Mouse (Mus musculus) CH12.LX (cell line): Measurements from ENCODE around the gene Psma3. TPM values are rescaled to one million over a fixed set of nuclear protein-coding genes. Genes with fewer than 3 reads are reported as not detected.

Experiments
- DNase-seq: peaks from one replicate; pipeline ENCODE4 v3.0.0-alpha.2; 2013; ENCODE audit errors: extremely low read depth
- H3K27ac ChIP-seq: 2 replicates; pipeline ENCODE4 v1.5.1; 2012; ENCODE audit warnings: low read depth, mild to moderate bottlenecking, control low read depth, moderate library complexity; ENCODE audit not compliant: insufficient read depth
- H3K27me3 ChIP-seq: replicated peaks from 2 replicates; pipeline ENCODE3; 2012; ENCODE audit warnings: inconsistent platforms
- H3K36me3 ChIP-seq, 2 experiments: replicated peaks in 1 of 2; 2 replicates each; pipeline versions ENCODE3 to v1.6.1; 2012; ENCODE audit warnings: inconsistent platforms in 1 of 2, low read length in 1 of 2, mild to moderate bottlenecking in 1 of 2, mixed read lengths in 1 of 2, moderate library complexity in 1 of 2; ENCODE audit not compliant: control insufficient read depth in 1 of 2, insufficient read depth in 1 of 2
- H3K4me1 ChIP-seq, 2 experiments: 2 replicates each; pipeline ENCODE4 v1.6.1; 2012; ENCODE audit warnings: inconsistent platforms in 1 of 2, moderate library complexity in 1 of 2; ENCODE audit not compliant: insufficient read depth in 2 of 2, control insufficient read depth in 1 of 2
- H3K4me2 ChIP-seq: 2 replicates; pipeline ENCODE4 v1.6.1; 2012; ENCODE audit warnings: low read depth, mild to moderate bottlenecking, control low read depth; ENCODE audit not compliant: poor library complexity, insufficient read depth, severe bottlenecking
- H3K4me3 ChIP-seq, 3 experiments: fragments of 150-350 bp in 1 of 3; sonication (generic) in 1 of 3; replicated peaks in 1 of 3; 2 replicates each; pipeline versions ENCODE3 to v1.5.1; 2011 to 2012; ENCODE audit warnings: low read depth in 2 of 3, low read length in 2 of 3, mild to moderate bottlenecking in 2 of 3, moderate library complexity in 2 of 3, control low read depth in 1 of 3, improper control_type of control experiment in 1 of 3, inconsistent platforms in 1 of 3, mixed read lengths in 1 of 3; ENCODE audit not compliant: poor library complexity in 1 of 3
- H3K79me2 ChIP-seq: replicated peaks from 2 replicates; pipeline ENCODE4 v1.6.1; 2012; ENCODE audit warnings: mild to moderate bottlenecking, moderate library complexity; ENCODE audit not compliant: control insufficient read depth, poor library complexity, insufficient read depth, severe bottlenecking; ENCODE audit errors: extremely low read depth
- H3K9ac ChIP-seq: 2 replicates; pipeline ENCODE4 v1.6.1; 2012; ENCODE audit warnings: low read depth, mild to moderate bottlenecking, control low read depth, moderate library complexity; ENCODE audit not compliant: insufficient read depth
- H3K9me3 ChIP-seq: replicated peaks from 2 replicates; pipeline ENCODE3; 2012; ENCODE audit warnings: low read length, inconsistent platforms, mixed read lengths
- BHLHE40 ChIP-seq: IDR thresholded peaks from 2 replicates; pipeline ENCODE4 v1.6.1; 2011; ENCODE audit warnings: mild to moderate bottlenecking, low read depth, low read length, improper control_type of control experiment
- CHD2 ChIP-seq: IDR thresholded peaks from 2 replicates; pipeline ENCODE4 v1.6.1; 2011; ENCODE audit warnings: low read length, improper control_type of control experiment
- CTCF ChIP-seq, 2 experiments: IDR thresholded peaks in 1 of 2; conservative IDR thresholded peaks in 1 of 2; 2 replicates each; pipeline ENCODE4 v1.5.1; 2011 to 2012; ENCODE audit warnings: low read depth in 2 of 2, low read length in 2 of 2, improper control_type of control experiment in 1 of 2, inconsistent platforms in 1 of 2, mild to moderate bottlenecking in 1 of 2, moderate library complexity in 1 of 2
- E2F4 ChIP-seq: IDR thresholded peaks from 2 replicates; pipeline ENCODE4 v1.6.1; 2011; ENCODE audit warnings: low read depth, low read length, improper control_type of control experiment; ENCODE audit not compliant: insufficient replicate concordance
- EP300 ChIP-seq: IDR thresholded peaks from 2 replicates; pipeline ENCODE4 v1.6.1; 2011; ENCODE audit warnings: low read length, improper control_type of control experiment
- ETS1 ChIP-seq: conservative IDR thresholded peaks from 2 replicates; pipeline ENCODE4 v1.6.1; 2012; ENCODE audit warnings: low read depth, mild to moderate bottlenecking, inconsistent platforms, low read length, improper control_type of control experiment, moderate library complexity
- GABPA ChIP-seq: IDR thresholded peaks from 2 replicates; pipeline ENCODE4 v1.6.1; 2012; ENCODE audit warnings: low read depth, low read length, improper control_type of control experiment, inconsistent platforms; ENCODE audit not compliant: insufficient replicate concordance
- HCFC1 ChIP-seq: IDR thresholded peaks from 2 replicates; pipeline ENCODE4 v1.6.1; 2012; ENCODE audit warnings: low read depth, mild to moderate bottlenecking, inconsistent platforms, low read length, improper control_type of control experiment
- IRF4 ChIP-seq: IDR thresholded peaks from 2 replicates; pipeline ENCODE4 v1.6.1; 2014; ENCODE audit warnings: low read depth, mild to moderate bottlenecking, inconsistent platforms, low read length, improper control_type of control experiment
- JUN ChIP-seq: IDR thresholded peaks from 2 replicates; pipeline ENCODE4 v1.6.1; 2011; ENCODE audit warnings: low read depth, mild to moderate bottlenecking, low read length, improper control_type of control experiment, moderate library complexity; ENCODE audit not compliant: insufficient read depth
- KAT2A ChIP-seq: IDR thresholded peaks from 2 replicates; pipeline ENCODE4 v1.6.1; 2012; ENCODE audit warnings: low read length, improper control_type of control experiment, inconsistent platforms; ENCODE audit not compliant: insufficient replicate concordance
- MAFK ChIP-seq: IDR thresholded peaks from 2 replicates; pipeline ENCODE4 v1.6.1; 2011; ENCODE audit warnings: low read length, improper control_type of control experiment; ENCODE audit not compliant: insufficient replicate concordance
- MAX ChIP-seq: IDR thresholded peaks from 2 replicates; pipeline ENCODE4 v1.6.1; 2011; ENCODE audit warnings: low read length, improper control_type of control experiment
- MEF2A ChIP-seq: IDR thresholded peaks from 2 replicates; pipeline ENCODE4 v1.6.1; 2014; ENCODE audit warnings: low read depth, mild to moderate bottlenecking, inconsistent platforms, low read length, improper control_type of control experiment, borderline replicate concordance
- MXI1 ChIP-seq: IDR thresholded peaks from 2 replicates; pipeline ENCODE4 v1.6.1; 2011; ENCODE audit warnings: mild to moderate bottlenecking, low read depth, low read length, improper control_type of control experiment
- MYC ChIP-seq: IDR thresholded peaks from 2 replicates; pipeline ENCODE4 v1.6.1; 2011; ENCODE audit warnings: low read depth, mild to moderate bottlenecking, improper control_type of control experiment, low read length
- NELFE ChIP-seq: IDR thresholded peaks from 2 replicates; pipeline ENCODE4 v1.6.1; 2011; ENCODE audit warnings: low read depth, low read length, improper control_type of control experiment
- NRF1 ChIP-seq: IDR thresholded peaks from 2 replicates; pipeline ENCODE4 v1.6.1; 2014; ENCODE audit warnings: low read depth, mild to moderate bottlenecking, inconsistent platforms, low read length, improper control_type of control experiment, moderate library complexity
- POLR2A ChIP-seq: IDR thresholded peaks from 2 replicates; pipeline ENCODE4 v1.6.1; 2011; ENCODE audit warnings: low read depth, mild to moderate bottlenecking, improper control_type of control experiment, low read length
- RAD21 ChIP-seq: IDR thresholded peaks from 2 replicates; pipeline ENCODE4 v1.6.1; 2011; ENCODE audit warnings: low read depth, mild to moderate bottlenecking, low read length, improper control_type of control experiment, moderate library complexity
- RCOR1 ChIP-seq: conservative IDR thresholded peaks from 2 replicates; pipeline ENCODE4 v1.6.1; 2012; ENCODE audit warnings: low read depth, mild to moderate bottlenecking, inconsistent platforms, low read length, improper control_type of control experiment
- SIN3A ChIP-seq: IDR thresholded peaks from 2 replicates; pipeline ENCODE4 v1.6.1; 2012; ENCODE audit warnings: low read length, improper control_type of control experiment, inconsistent platforms
- SMC3 ChIP-seq: IDR thresholded peaks from 2 replicates; pipeline ENCODE4 v1.6.1; 2011; ENCODE audit warnings: low read depth, low read length, improper control_type of control experiment
- TBP ChIP-seq: conservative IDR thresholded peaks from 2 replicates; pipeline ENCODE4 v1.6.1; 2011; ENCODE audit warnings: low read depth, low read length, improper control_type of control experiment
- TCF12 ChIP-seq: IDR thresholded peaks from 2 replicates; pipeline ENCODE4 v1.6.1; 2014; ENCODE audit warnings: low read depth, mild to moderate bottlenecking, inconsistent platforms, low read length, improper control_type of control experiment
- UBTF ChIP-seq: IDR thresholded peaks from 2 replicates; pipeline ENCODE4 v1.6.1; 2012; ENCODE audit warnings: low read depth, mild to moderate bottlenecking, inconsistent platforms, low read length, improper control_type of control experiment, moderate library complexity
- USF1 ChIP-seq: IDR thresholded peaks from 2 replicates; pipeline ENCODE4 v1.6.1; 2014; ENCODE audit warnings: low read depth, mild to moderate bottlenecking, inconsistent platforms, low read length, improper control_type of control experiment
- ZKSCAN1 ChIP-seq: IDR thresholded peaks from 2 replicates; pipeline ENCODE4 v1.6.1; 2012; ENCODE audit warnings: low read depth, inconsistent platforms, low read length, improper control_type of control experiment, borderline replicate concordance
- ZMIZ1 ChIP-seq: IDR thresholded peaks from 2 replicates; pipeline ENCODE4 v1.6.1; 2012; ENCODE audit warnings: low read depth, mild to moderate bottlenecking, inconsistent platforms, low read length, improper control_type of control experiment
- ZNF384 ChIP-seq: IDR thresholded peaks from 2 replicates; pipeline ENCODE4 v1.6.1; 2012; ENCODE audit warnings: low read depth, low read length, improper control_type of control experiment, inconsistent platforms
- dilution Hi-C: fragments of 300-500 bp; cut with MboI; formaldehyde crosslinking; loops from 2 replicates; pipeline ENCODE4 v1.14.3; 2020; ENCODE audit warnings: low sequenced_read_pairs; ENCODE audit not compliant: extremely low pct_unique_long_range_greater_than_20kb, extremely low pct_ligation_motif_present
- in situ Hi-C: fragments of 300-500 bp; cut with MboI; formaldehyde crosslinking; loops from 3 replicates; pipeline ENCODE4 v1.14.3; 2019; ENCODE audit warnings: low sequenced_read_pairs, low pct_ligation_motif_present, low pct_unique_long_range_greater_than_20kb, mixed read lengths
- polyA plus RNA-seq: library from polyadenylated mRNA; unstranded; fragments of >175 nt; gene quantifications from 2 replicates; pipeline ENCODE4 v1.2.1, GENCODE M21; 2012; ENCODE audit warnings: low read depth; ENCODE audit not compliant: insufficient read length
- total RNA-seq, 2 experiments: library from RNA; depleted of rRNA; stranded (reverse); fragments of 300-350 nt in 1 of 2; fragments of >200 nt in 1 of 2; gene quantifications; 2 replicates each; pipeline ENCODE4 v1.2.3; 2012 to 2014

Gene Psma3
- total and polyA plus RNA-seq, 3 experiments = 271 to 538 (median 355) TPM

DNA sequence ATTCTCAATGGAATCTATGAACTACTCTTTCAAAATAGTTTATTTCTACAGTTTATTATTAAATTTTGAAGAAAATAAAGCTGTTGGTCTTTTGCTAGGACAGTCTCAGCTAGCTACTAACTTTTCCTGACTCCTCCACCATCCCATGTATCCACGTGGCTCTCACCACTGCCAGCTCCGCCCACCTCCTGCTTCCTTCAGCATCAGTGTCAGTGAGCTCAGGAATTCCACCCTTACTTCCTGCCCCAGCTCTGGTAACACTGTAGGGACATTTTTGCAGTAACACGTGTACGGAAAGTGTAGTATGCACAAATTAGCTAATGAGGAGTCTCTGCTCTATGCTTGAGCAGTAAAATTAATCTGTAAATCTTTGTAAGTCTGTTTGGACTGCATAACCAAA lies 35.3 kb downstream of the Psma3 start:
- Histone ChIP-seq H3K9ac (no peak overlapping the region), H3K9me3 (no peaks in the 10 kb centered on the region), H3K27ac (no peak overlapping the region), H3K4me3 (no peak overlapping the region), H3K27me3 (no peaks in the 10 kb centered on the region), H3K79me2 (peaks cover 41% of the 10 kb centered on the region), H3K4me2 (no peak overlapping the region), H3K4me1 (peaks cover 8 to 35% of the 10 kb centered on the region in 2 experiments; a peak in 3 of 4 replicates), H3K36me3 (peaks cover 37 to 74% of the 10 kb centered on the region in 2 experiments)
- DNase-seq = no peak
- TF ChIP-seq SIN3A = no peak
- TF ChIP-seq ZNF384 = no peak
- TF ChIP-seq TBP = no peak
- TF ChIP-seq E2F4 = no peak
- no peak for TF ChIP-seq ZKSCAN1
- TF ChIP-seq HCFC1 = no peak
- no peak for TF ChIP-seq MAX
- no peak for TF ChIP-seq CHD2
- TF ChIP-seq POLR2A = no peak
- no peak for TF ChIP-seq IRF4
- TF ChIP-seq MEF2A = no peak
- TF ChIP-seq GABPA = no peak
- no peak for TF ChIP-seq TCF12
- TF ChIP-seq USF1 = no peak
- no peak for TF ChIP-seq MAFK
- in situ Hi-C loops (no loop called here), dilution Hi-C loops (no loop called here)

DNA sequence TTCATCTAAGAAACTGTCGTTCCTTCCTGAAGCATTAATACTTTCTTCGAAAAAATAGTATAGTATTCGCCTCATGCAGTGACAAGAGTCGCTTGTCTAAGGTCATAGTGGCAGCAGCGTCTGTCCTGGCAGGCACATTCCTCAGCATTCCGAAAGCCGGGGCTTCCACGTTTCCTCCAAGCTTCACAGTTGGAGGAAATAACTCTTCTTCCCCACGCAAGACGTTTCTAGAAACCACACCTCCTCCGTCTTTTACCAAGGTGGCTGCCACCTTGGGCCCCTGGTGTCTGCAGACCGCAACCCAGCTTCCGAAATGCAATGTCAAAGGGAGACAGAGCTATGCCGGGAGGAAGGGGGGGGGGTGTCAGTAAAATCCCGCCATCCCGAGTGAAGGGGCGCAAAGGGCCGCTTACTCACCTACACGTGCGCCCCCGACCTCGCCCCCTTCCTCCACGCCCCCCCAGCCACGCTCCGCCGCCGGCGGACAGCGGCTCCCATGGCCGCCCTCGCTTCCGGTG lies 40.5 kb downstream of the Psma3 start:
- Histone ChIP-seq H3K4me2 (peak overlapping the region; percentile 44; the same call in 1 of the 2 replicates), H3K36me3 (peaks cover 17 to 36% of the 10 kb centered on the region in 2 experiments), H3K79me2 (peaks cover 36% of the 10 kb centered on the region), H3K4me1 (peaks cover 5 to 36% of the 10 kb centered on the region in 2 experiments; a peak in 3 of 4 replicates), H3K9ac (peak overlapping the region; percentile 84), H3K27ac (peak overlapping the region; percentile 85), H3K4me3 (peak overlapping the region; percentile 81 to 95 (median 86)), H3K27me3 (no peaks in the 10 kb centered on the region), H3K9me3 (no peaks in the 10 kb centered on the region)
- in situ Hi-C loops (no loop called here), dilution Hi-C loops (no loop called here)
- no peak for DNase-seq
- TF ChIP-seq MEF2A (peak; percentile 41; the same call in 1 of the 2 replicates), HCFC1 (no peak), MYC (peak; percentile 73; the same call in 1 of the 2 replicates), E2F4 (no peak), TBP (no peak), SIN3A (peak; percentile 98), SMC3 (no peak), ETS1 (0 out of 2 replicates have a peak, but pooled peaks have one; percentile 9), MAFK (no peak), MAX (peak; percentile 86), IRF4 (no peak; the same call in 1 of the 2 replicates), MXI1 (peak; percentile 100), BHLHE40 (peak; percentile 76), GABPA (no peak), EP300 (peak; percentile 7; the same call in 1 of the 2 replicates), USF1 (no peak), ZMIZ1 (peak; percentile 57; the same call in 1 of the 2 replicates), UBTF (no peak), RCOR1 (no peak), ZKSCAN1 (no peak), CTCF (conservative IDR thresholded peaks at IDR 0.05 in 1 of 2, IDR thresholded peaks at IDR 0.05 in 1 of 2; ENCODE audit: low read depth in 2 of 2, low read length in 2 of 2) (no peak), NRF1 (no peak), NELFE (no peak), RAD21 (no peak), KAT2A (no peak), ZNF384 (no peak), JUN (no peak)
